Mouse (Mus musculus): ENCODE measurements at regions not wholly inside any gene's neighbourhood (a gene's known extent, or its start where the extent isn't known, plus 50 kb on each side); places are given as distances from the start of the nearest gene placed in this dataset.
A peak's percentile ranks its signal among the peaks of the same experiment; 100 is the strongest.

DNA sequence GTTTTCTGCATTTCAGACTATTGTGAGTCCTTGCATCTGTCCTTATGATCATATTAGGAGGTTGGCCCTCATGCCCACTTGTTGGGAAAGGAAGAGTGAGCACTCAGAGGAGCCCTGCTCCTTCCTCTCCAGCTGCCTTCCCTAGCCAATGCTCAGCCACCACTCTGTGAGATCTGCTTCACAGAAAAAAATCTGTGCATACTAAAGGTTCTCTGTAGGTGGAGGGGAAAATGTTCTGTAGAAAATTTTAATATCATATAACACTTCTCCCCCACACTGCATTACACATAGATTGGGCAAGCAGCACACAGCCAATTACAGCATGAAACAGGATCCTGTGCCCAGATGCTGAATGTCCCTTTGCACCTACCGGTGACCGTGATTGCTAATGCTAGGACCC, 185.7 kb downstream of the Lmo4 start:
- WGBS, result 61% methylated on average over 2 of the region's 2 CpGs
- no peaks in the 10 kb centered on the region for H3K9me3 ChIP-seq (ENCODE audit: low read length)
- H3K4me3 ChIP-seq (ENCODE audit: low read depth, low read length), result no peak overlapping the region
- DNase-seq (ENCODE audit: low spot score) (no peak), ATAC-seq (no peak)
- H3K4me2 ChIP-seq (replicated peaks; ENCODE audit: low read depth, low read length), result no peak overlapping the region
- H3K36me3 ChIP-seq (ENCODE audit: insufficient read depth, low read length), result no peaks in the 10 kb centered on the region
- H3K27ac ChIP-seq (ENCODE audit: low read length), result no peak overlapping the region
- H3K27me3 ChIP-seq (replicated peaks; ENCODE audit: insufficient read depth, low read length), result no peaks in the 10 kb centered on the region
- H3K9ac ChIP-seq (replicated peaks; ENCODE audit: low read depth), result no peak overlapping the region
- no peaks in the 10 kb centered on the region for H3K4me1 ChIP-seq (ENCODE audit: insufficient read depth, low read depth, low read length)
- TF ChIP-seq EP300 (IDR thresholded peaks at IDR 0.05), result no peak
- no peak for TF ChIP-seq CTCF (IDR thresholded peaks at IDR 0.05)

DNA sequence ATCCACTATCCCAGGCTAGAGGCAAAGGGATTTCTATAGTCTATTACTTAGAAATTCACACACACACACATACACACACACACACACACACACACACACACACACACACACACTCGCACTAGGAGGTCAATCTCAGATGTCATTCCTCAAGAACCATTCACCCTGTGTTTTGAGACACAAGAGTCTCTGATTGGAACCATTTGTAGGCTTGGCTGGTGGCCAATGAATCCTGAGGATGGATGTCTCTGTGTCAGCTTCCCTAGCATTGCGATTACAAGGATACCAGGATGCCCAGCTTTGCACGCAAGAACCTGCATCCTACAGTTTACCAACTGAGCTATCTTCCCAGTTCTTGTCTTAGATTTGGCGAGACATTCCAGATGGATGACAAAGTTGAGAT, 186.5 kb downstream of the Lmo4 start:
- Histone ChIP-seq H3K27ac (ENCODE audit: low read length) (no peak overlapping the region), H3K4me3 (ENCODE audit: low read depth, low read length) (no peak overlapping the region), H3K9ac (replicated peaks; ENCODE audit: low read depth) (no peak overlapping the region), H3K9me3 (ENCODE audit: low read length) (no peaks in the 10 kb centered on the region), H3K36me3 (ENCODE audit: insufficient read depth, low read length) (no peaks in the 10 kb centered on the region), H3K27me3 (replicated peaks; ENCODE audit: insufficient read depth, low read length) (no peaks in the 10 kb centered on the region), H3K4me2 (replicated peaks; ENCODE audit: low read depth, low read length) (no peak overlapping the region), H3K4me1 (ENCODE audit: insufficient read depth, low read depth, low read length) (no peaks in the 10 kb centered on the region)
- WGBS, result 51% methylated on average over 4 of the region's 4 CpGs
- TF ChIP-seq EP300 (IDR thresholded peaks at IDR 0.05) (no peak), CTCF (IDR thresholded peaks at IDR 0.05) (no peak)
- DNase-seq (ENCODE audit: low spot score) (peak; percentile 32), ATAC-seq (no peak)

DNA sequence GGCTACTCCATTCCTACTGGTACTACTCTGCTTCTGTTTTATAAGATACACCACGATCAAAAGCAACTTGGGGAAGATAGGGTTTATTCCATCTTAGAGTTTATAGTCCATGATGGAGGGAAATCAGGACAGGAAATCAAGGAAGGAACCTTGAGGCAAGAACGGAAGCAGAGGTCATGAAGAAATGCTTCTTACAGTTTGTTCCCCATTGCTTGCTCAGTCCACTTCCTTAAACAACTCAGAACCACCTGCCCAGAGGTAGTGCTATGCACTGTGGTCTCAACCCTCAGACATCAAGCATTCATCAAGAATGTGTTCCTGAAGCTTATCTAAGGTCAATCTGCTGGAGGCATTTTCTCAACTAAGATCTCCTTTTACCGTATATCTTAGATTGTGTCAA, 189.8 kb downstream of the Lmo4 start:
- DNase-seq (ENCODE audit: low spot score) (no peak), ATAC-seq (no peak)
- TF ChIP-seq CTCF (IDR thresholded peaks at IDR 0.05), result no peak
- no peak for TF ChIP-seq EP300 (IDR thresholded peaks at IDR 0.05)
- H3K9me3 ChIP-seq (ENCODE audit: low read length), result no peaks in the 10 kb centered on the region
- no peaks in the 10 kb centered on the region for H3K27me3 ChIP-seq (replicated peaks; ENCODE audit: insufficient read depth, low read length)
- no peaks in the 10 kb centered on the region for H3K4me1 ChIP-seq (ENCODE audit: insufficient read depth, low read depth, low read length)
- no peak overlapping the region for H3K9ac ChIP-seq (replicated peaks; ENCODE audit: low read depth)
- no peak overlapping the region for H3K4me2 ChIP-seq (replicated peaks; ENCODE audit: low read depth, low read length)
- H3K36me3 ChIP-seq (ENCODE audit: insufficient read depth, low read length), result no peaks in the 10 kb centered on the region
- 59% methylated on average over 3 of the region's 3 CpGs for WGBS
- no peak overlapping the region for H3K27ac ChIP-seq (ENCODE audit: low read length)
- no peak overlapping the region for H3K4me3 ChIP-seq (ENCODE audit: low read depth, low read length)

DNA sequence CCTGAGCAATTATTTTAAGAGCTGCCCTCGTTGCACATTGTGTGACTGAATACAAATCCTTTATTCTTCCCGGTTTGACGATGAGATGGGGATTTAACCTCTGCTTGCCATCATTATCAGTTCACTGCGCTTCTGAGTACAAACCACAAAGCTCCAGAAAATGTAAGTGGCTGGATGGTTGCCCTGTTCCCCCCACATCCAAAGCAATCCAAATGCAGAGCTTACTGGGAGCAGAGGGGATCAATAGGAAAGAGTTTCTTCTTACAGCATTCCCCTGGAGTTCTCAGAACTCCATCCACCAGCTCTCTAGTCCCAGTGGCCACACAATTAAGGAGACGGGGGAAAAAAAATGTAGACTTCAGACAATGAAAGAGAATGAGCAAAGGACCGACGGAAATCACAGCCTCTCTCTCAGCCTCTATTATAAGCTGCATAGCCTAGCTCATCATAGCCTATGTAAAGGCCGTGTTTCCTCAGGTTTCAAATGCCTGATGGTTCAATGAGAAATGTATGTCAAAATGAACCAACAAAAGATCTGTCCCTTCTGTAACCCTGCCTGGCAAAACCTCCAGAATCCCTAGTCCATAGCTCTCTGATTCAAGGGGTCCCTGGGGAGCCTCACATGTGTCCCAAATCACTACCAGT, 191.4 kb downstream of the Lmo4 start:
- DNase-seq (ENCODE audit: low spot score) (no peak), ATAC-seq (no peak)
- no peak overlapping the region for H3K9ac ChIP-seq (replicated peaks; ENCODE audit: low read depth)
- no peaks in the 10 kb centered on the region for H3K9me3 ChIP-seq (ENCODE audit: low read length)
- no peaks in the 10 kb centered on the region for H3K36me3 ChIP-seq (ENCODE audit: insufficient read depth, low read length)
- no peaks in the 10 kb centered on the region for H3K4me1 ChIP-seq (ENCODE audit: insufficient read depth, low read depth, low read length)
- TF ChIP-seq CTCF (IDR thresholded peaks at IDR 0.05) (no peak), EP300 (IDR thresholded peaks at IDR 0.05) (no peak)
- 53% methylated on average over 8 of the region's 8 CpGs for WGBS
- no peak overlapping the region for H3K4me3 ChIP-seq (ENCODE audit: low read depth, low read length)
- H3K27ac ChIP-seq (ENCODE audit: low read length), result no peak overlapping the region
- H3K27me3 ChIP-seq (replicated peaks; ENCODE audit: insufficient read depth, low read length), result no peaks in the 10 kb centered on the region
- no peak overlapping the region for H3K4me2 ChIP-seq (replicated peaks; ENCODE audit: low read depth, low read length)

DNA sequence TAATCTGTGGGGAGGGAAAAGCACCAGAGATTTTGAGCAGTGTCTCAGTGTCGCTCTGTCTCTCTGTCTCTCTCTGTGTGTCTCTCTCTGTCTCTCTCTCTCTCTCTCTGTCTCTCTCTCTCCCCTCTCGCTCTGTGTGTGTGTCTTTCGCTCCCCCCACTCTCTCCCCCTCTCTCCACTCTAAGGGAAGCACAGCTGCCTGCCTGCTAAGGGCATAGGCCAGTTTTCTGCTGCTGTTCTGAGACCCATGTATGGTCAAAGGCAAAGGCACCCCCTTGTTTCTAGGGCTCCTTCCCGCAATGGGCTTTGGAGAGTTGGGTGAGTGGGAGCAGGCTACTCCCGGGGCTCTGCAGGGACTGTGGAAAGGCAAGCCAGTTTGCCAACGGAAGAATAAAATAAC, 192.2 kb downstream of the Lmo4 start:
- no peaks in the 10 kb centered on the region for H3K4me1 ChIP-seq (ENCODE audit: insufficient read depth, low read depth, low read length)
- no peak for ATAC-seq
- TF ChIP-seq EP300 (IDR thresholded peaks at IDR 0.05) (no peak), CTCF (IDR thresholded peaks at IDR 0.05) (no peak)
- H3K9ac ChIP-seq (replicated peaks; ENCODE audit: low read depth), result no peak overlapping the region
- no peaks in the 10 kb centered on the region for H3K36me3 ChIP-seq (ENCODE audit: insufficient read depth, low read length)
- no peak for DNase-seq (ENCODE audit: low spot score)
- H3K9me3 ChIP-seq (ENCODE audit: low read length), result no peaks in the 10 kb centered on the region
- H3K27ac ChIP-seq (ENCODE audit: low read length), result no peak overlapping the region
- no peak overlapping the region for H3K4me2 ChIP-seq (replicated peaks; ENCODE audit: low read depth, low read length)
- H3K27me3 ChIP-seq (replicated peaks; ENCODE audit: insufficient read depth, low read length), result no peaks in the 10 kb centered on the region
- H3K4me3 ChIP-seq (ENCODE audit: low read depth, low read length), result no peak overlapping the region
- 47% methylated on average over 6 of the region's 6 CpGs for WGBS

DNA sequence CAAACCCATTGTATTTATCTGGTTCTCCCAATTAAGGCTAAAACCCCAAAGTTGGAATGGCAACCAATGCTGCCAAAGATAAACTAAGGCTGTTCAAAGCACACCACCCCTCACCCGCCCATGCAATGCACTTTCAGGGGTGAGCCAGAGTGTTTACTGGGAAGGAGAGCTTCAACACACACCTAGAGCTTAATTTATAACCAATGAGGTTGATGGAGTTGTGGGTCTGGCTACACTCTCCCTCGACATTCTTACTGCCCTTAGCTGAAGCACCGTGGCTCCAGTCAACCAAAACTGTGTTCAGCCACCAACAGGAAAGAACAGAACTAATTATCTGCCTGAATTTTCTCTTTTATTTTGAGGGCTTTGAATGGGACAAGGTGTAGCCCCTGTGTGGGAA, 192.8 kb downstream of the Lmo4 start:
- Histone ChIP-seq H3K27me3 (replicated peaks; ENCODE audit: insufficient read depth, low read length) (no peaks in the 10 kb centered on the region), H3K9me3 (ENCODE audit: low read length) (no peaks in the 10 kb centered on the region), H3K4me2 (replicated peaks; ENCODE audit: low read depth, low read length) (no peak overlapping the region), H3K9ac (replicated peaks; ENCODE audit: low read depth) (no peak overlapping the region), H3K27ac (ENCODE audit: low read length) (no peak overlapping the region), H3K4me1 (ENCODE audit: insufficient read depth, low read depth, low read length) (no peaks in the 10 kb centered on the region), H3K4me3 (ENCODE audit: low read depth, low read length) (no peak overlapping the region), H3K36me3 (ENCODE audit: insufficient read depth, low read length) (no peaks in the 10 kb centered on the region)
- DNase-seq (ENCODE audit: low spot score) (no peak), ATAC-seq (no peak)
- WGBS, result 31% methylated on average over 3 of the region's 3 CpGs
- no peak for TF ChIP-seq EP300 (IDR thresholded peaks at IDR 0.05)
- TF ChIP-seq CTCF (IDR thresholded peaks at IDR 0.05), result no peak

Data from lung, postnatal 0 days (tissue).